Mouse (Mus musculus): Measurements from ENCODE around the gene Mrrf. TPM values are rescaled to one million over a fixed set of nuclear protein-coding genes. Genes with fewer than 3 reads are reported as not detected.

Gene Mrrf
- polyA plus RNA-seq, 1 experiment, result 21.1 TPM

- Histone ChIP-seq H3K4me3 (ENCODE audit: insufficient read depth, low read length) (no peak overlapping the region), H3K27ac (ENCODE audit: insufficient read depth, low read length) (no peak overlapping the region), H3K4me1 (ENCODE audit: control insufficient read depth, insufficient read depth, low read length) (no peaks in the 10 kb centered on the region)
- TF ChIP-seq POLR2A (IDR thresholded peaks at IDR 0.05; ENCODE audit: extremely low read depth, insufficient read depth, low read length), result no peak
- no peak for TF ChIP-seq CTCF (IDR thresholded peaks at IDR 0.05; ENCODE audit: extremely low read depth, insufficient read depth, low read length)
Measured at GRCm38 (mm10) chr2:36220891-36221290, 84.7 kb downstream of the Mrrf start.

- TF ChIP-seq CTCF (IDR thresholded peaks at IDR 0.05; ENCODE audit: extremely low read depth, insufficient read depth, low read length) (no peak), POLR2A (IDR thresholded peaks at IDR 0.05; ENCODE audit: extremely low read depth, insufficient read depth, low read length) (no peak)
- H3K4me3 ChIP-seq (ENCODE audit: insufficient read depth, low read length), result no peak overlapping the region
- H3K27ac ChIP-seq (ENCODE audit: insufficient read depth, low read length), result no peak overlapping the region
- H3K4me1 ChIP-seq (ENCODE audit: control insufficient read depth, insufficient read depth, low read length), result no peaks in the 10 kb centered on the region
Measured at GRCm38 (mm10) chr2:36222168-36222848, 86.1 kb downstream of the Mrrf start.

GRCm38 (mm10) chr2:36223436-36223835 lies 87.2 kb downstream of the Mrrf start:
- H3K4me3 ChIP-seq (ENCODE audit: insufficient read depth, low read length), result no peak overlapping the region
- no peaks in the 10 kb centered on the region for H3K4me1 ChIP-seq (ENCODE audit: control insufficient read depth, insufficient read depth, low read length)
- no peak for TF ChIP-seq POLR2A (IDR thresholded peaks at IDR 0.05; ENCODE audit: extremely low read depth, insufficient read depth, low read length)
- no peak for TF ChIP-seq CTCF (IDR thresholded peaks at IDR 0.05; ENCODE audit: extremely low read depth, insufficient read depth, low read length)
- no peak overlapping the region for H3K27ac ChIP-seq (ENCODE audit: insufficient read depth, low read length)

- Histone ChIP-seq H3K27ac (ENCODE audit: insufficient read depth, low read length) (no peak overlapping the region), H3K4me1 (ENCODE audit: control insufficient read depth, insufficient read depth, low read length) (no peaks in the 10 kb centered on the region), H3K4me3 (ENCODE audit: insufficient read depth, low read length) (no peak overlapping the region)
- TF ChIP-seq POLR2A (IDR thresholded peaks at IDR 0.05; ENCODE audit: extremely low read depth, insufficient read depth, low read length), result no peak
- no peak for TF ChIP-seq CTCF (IDR thresholded peaks at IDR 0.05; ENCODE audit: extremely low read depth, insufficient read depth, low read length)
Measured at GRCm38 (mm10) chr2:36224153-36224552, 88.0 kb downstream of the Mrrf start.

GRCm38 (mm10) chr2:36224599-36224998 lies 88.4 kb downstream of the Mrrf start:
- Histone ChIP-seq H3K4me3 (ENCODE audit: insufficient read depth, low read length) (no peak overlapping the region), H3K4me1 (ENCODE audit: control insufficient read depth, insufficient read depth, low read length) (no peaks in the 10 kb centered on the region), H3K27ac (ENCODE audit: insufficient read depth, low read length) (no peak overlapping the region)
- TF ChIP-seq CTCF (IDR thresholded peaks at IDR 0.05; ENCODE audit: extremely low read depth, insufficient read depth, low read length), result no peak
- no peak for TF ChIP-seq POLR2A (IDR thresholded peaks at IDR 0.05; ENCODE audit: extremely low read depth, insufficient read depth, low read length)

- Histone ChIP-seq H3K4me1 (ENCODE audit: control insufficient read depth, insufficient read depth, low read length) (no peaks in the 10 kb centered on the region), H3K4me3 (ENCODE audit: insufficient read depth, low read length) (peak within 1 kb of the TSS; percentile 50), H3K27ac (ENCODE audit: insufficient read depth, low read length) (no peak within 1 kb of the TSS)
- TF ChIP-seq CTCF (IDR thresholded peaks at IDR 0.05; ENCODE audit: extremely low read depth, insufficient read depth, low read length), result no peak
- TF ChIP-seq POLR2A (IDR thresholded peaks at IDR 0.05; ENCODE audit: extremely low read depth, insufficient read depth, low read length), result peak; percentile 21; the same call in 1 of the 2 replicates
Measured at GRCm38 (mm10) chr2:36230366-36230765, 94.2 kb downstream of the Mrrf start, which contains the start of gene Ptgs1. Gene Ptgs1, plus strand, starts transcription at chr2:36230426.

GRCm38 (mm10) chr2:36230967-36231366 lies 94.8 kb downstream of the Mrrf start:
- Histone ChIP-seq H3K4me3 (ENCODE audit: insufficient read depth, low read length) (peak overlapping the region; percentile 50), H3K27ac (ENCODE audit: insufficient read depth, low read length) (no peak overlapping the region), H3K4me1 (ENCODE audit: control insufficient read depth, insufficient read depth, low read length) (no peaks in the 10 kb centered on the region)
- no peak for TF ChIP-seq POLR2A (IDR thresholded peaks at IDR 0.05; ENCODE audit: extremely low read depth, insufficient read depth, low read length)
- TF ChIP-seq CTCF (IDR thresholded peaks at IDR 0.05; ENCODE audit: extremely low read depth, insufficient read depth, low read length), result no peak

GRCm38 (mm10) chr2:36234526-36235368 lies 98.6 kb downstream of the Mrrf start:
- Histone ChIP-seq H3K4me3 (ENCODE audit: insufficient read depth, low read length) (no peak overlapping the region), H3K4me1 (ENCODE audit: control insufficient read depth, insufficient read depth, low read length) (no peaks in the 10 kb centered on the region), H3K27ac (ENCODE audit: insufficient read depth, low read length) (no peak overlapping the region)
- TF ChIP-seq POLR2A (IDR thresholded peaks at IDR 0.05; ENCODE audit: extremely low read depth, insufficient read depth, low read length) (no peak), CTCF (IDR thresholded peaks at IDR 0.05; ENCODE audit: extremely low read depth, insufficient read depth, low read length) (no peak)

- Histone ChIP-seq H3K4me3 (ENCODE audit: insufficient read depth, low read length) (no peak overlapping the region), H3K4me1 (ENCODE audit: control insufficient read depth, insufficient read depth, low read length) (no peaks in the 10 kb centered on the region), H3K27ac (ENCODE audit: insufficient read depth, low read length) (no peak overlapping the region)
- TF ChIP-seq POLR2A (IDR thresholded peaks at IDR 0.05; ENCODE audit: extremely low read depth, insufficient read depth, low read length) (no peak), CTCF (IDR thresholded peaks at IDR 0.05; ENCODE audit: extremely low read depth, insufficient read depth, low read length) (no peak)
Measured at GRCm38 (mm10) chr2:36235917-36236316, 99.7 kb downstream of the Mrrf start.

Measured in cortical plate, adult 2 months (tissue).